Mouse (Mus musculus) urinary bladder, postnatal 36 days (tissue): ENCODE measurements around the gene Palm3.
A peak's percentile ranks its signal among the peaks of the same experiment; 100 is the strongest.

Source experiments
- DNase-seq, 2 experiments: peaks; one replicate each; pipeline ENCODE4 v3.0.0; 2022; ENCODE audit warnings: low spot score in 2 of 2, mixed read lengths in 1 of 2

Palm3 gene

DNA sequence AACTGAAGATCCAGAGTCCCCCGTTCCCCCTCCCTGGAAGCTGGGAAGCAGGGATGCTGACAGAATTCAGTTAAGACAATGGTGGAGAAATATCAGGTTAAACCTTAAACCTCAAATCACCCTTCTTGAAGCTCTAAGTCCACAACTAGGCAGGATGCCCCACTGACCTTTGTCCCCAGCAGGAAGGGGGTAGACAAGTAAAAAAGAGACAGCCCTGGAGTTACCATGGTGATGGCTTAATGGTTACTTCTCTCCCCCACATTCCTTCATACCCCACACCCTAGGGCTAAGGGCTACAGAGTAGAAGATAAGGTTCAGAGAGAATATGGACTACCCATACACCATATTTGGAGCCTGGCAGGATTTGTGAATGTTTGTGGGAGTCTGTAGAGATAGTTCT, 2.4 kb downstream of the Palm3 start:
- no peak for DNase-seq

GRCm38 (mm10) chr8:84024171-84024570, 2.9 kb downstream of the Palm3 start:
- DNase-seq = no peak

GRCm38 (mm10) chr8:84025863-84026262, 4.6 kb downstream of the Palm3 start:
- DNase-seq = no peak

GRCm38 (mm10) chr8:84027449-84027848, 6.2 kb downstream of the Palm3 start:
- no peak for DNase-seq

DNA sequence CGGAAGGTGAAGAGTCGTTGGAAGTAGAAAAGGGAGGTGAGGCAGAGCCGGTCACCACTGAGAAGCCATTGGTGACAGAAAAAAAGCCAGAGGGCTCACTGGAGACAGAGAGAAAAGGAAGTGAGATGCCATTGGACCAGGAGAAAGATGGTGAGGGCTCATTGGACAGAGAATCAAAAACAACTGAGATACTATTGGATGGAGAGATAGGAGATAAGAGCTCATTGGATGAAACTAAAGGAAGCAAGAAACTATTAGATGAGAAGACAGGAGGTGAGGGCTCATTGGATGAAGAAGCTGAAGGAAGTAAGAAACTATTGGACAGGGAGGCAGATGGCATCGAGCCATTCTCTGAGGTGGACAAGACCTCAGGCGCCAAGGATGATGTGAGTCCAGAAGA, 8.0 kb downstream of the Palm3 start:
- DNase-seq = no peak

- no peak for DNase-seq
Observed at GRCm38 (mm10) chr8:84032777-84033176, 11.5 kb downstream of the Palm3 start.

DNA sequence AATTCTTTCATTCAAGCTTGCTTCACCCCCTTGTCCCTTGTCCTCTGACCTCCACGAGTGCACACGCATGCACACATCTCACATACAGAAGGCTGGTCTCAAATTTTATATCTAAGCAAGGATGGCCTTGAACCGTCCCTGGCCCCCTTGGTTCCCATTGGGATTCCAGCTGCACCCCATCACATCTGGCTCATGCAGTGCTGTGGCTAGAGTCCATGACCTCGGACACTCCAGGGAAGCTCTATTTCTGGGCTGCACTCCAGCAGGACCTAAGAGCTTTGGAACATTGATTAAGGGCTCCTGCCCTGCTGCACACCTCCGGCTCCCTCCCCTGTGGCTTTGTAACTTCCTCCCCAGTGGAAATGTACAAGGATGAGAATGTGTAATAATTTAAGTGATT, 16.7 kb downstream of the Palm3 start:
- DNase-seq = peak in 1 of 2 experiments; percentile 20

DNA sequence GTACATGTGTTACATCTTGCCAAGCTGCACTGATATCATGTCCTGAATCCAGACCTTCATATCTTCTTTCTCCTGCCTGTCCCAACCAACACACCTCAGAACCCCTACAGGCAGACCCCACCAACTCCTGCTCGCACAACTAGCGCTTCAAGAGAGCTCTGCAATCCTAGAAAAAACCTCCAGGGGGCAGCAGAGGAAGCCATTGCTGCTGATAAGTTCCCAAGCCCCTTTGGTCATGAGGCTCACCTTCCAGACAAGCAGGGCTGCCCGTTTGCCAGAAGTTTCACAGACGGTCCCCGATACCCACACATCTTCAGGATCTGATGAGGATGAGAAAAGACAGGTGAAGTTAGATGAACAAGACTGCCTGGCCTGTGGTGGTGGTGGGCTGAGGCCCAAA, 17.8 kb downstream of the Palm3 start:
- peak; percentile 48 to 64 for DNase-seq

GRCm38 (mm10) chr8:84042066-84042947, 21.0 kb downstream of the Palm3 start, which contains the start of gene Il27ra:
TSS of gene Il27ra (minus strand) at chr8:84042589.
- DNase-seq = peak; percentile 41 to 66

GRCm38 (mm10) chr8:84042948-84043342, 21.7 kb downstream of the Palm3 start:
- DNase-seq = no peak

- no peak for DNase-seq
Observed at GRCm38 (mm10) chr8:84044103-84044502, 22.8 kb downstream of the Palm3 start.

- no peak for DNase-seq
Observed at GRCm38 (mm10) chr8:84044900-84045299, 23.6 kb downstream of the Palm3 start, which contains the start of gene Rln3. TSS of gene Rln3 (minus strand) at chr8:84045000.

- no peak for DNase-seq
Observed at GRCm38 (mm10) chr8:84046505-84046904, 25.2 kb downstream of the Palm3 start.

DNA sequence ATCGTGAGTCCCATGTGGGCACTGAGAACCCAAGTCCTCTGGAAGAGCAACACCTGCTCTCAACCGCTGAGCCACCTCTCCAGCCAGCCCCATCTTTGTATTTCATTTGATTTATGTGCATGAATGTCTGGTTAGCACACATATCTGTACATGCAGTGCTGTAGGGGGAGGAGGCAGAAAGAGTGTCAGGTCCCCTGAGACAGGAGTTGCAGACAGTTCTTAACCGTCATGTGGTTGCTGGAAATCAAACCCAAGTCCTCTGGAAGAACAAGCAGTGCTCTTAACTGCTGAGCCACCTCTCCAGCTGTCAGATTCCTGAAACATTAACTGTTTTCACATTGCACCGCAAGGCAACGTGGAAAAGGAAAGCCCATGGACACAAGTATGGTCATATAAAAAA, 26.9 kb downstream of the Palm3 start:
- DNase-seq = no peak

GRCm38 (mm10) chr8:84052746-84053145, 31.5 kb downstream of the Palm3 start:
- peak in 1 of 2 experiments; percentile 49 for DNase-seq

DNA sequence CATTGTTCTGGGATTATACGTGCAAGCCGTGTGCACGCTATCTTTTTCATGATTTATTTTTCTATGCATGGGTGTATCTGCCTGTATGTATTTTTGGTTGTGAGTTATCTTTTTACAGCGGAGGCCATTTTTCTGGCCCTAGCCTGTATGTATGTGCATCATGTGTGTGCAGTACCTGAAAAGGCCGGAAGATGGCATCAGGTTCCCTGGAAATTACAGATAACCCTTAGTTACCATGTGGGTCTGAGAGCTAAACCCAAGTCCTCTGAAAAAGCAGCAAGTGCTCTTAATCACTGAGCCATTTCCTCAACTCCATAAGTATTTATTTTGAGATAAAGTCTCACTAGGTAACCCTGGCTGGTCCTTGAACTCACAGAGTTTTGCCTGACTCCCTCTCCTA, 32.0 kb downstream of the Palm3 start:
- DNase-seq = no peak

- no peak for DNase-seq
Observed at GRCm38 (mm10) chr8:84057827-84058226, 36.6 kb downstream of the Palm3 start.

DNA sequence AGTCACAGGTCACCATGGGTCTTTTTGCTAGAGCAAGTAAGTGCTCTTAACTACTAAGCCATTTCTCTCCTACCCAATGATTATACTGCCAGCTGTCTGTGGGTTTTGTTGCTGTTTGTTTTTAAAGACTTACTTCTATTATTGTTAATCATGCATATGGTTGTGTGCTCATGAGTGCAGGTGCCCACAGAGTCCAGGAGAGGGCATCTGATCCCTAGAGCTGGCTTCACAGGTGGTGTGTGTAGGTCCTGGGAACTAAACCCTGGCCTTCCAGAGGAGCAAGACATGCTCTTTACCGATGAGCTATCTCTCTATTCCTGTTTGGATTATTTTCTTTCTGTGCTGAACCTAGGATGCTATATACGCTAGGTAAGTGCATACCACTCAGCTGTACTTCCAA, 38.0 kb downstream of the Palm3 start:
- DNase-seq = no peak

DNA sequence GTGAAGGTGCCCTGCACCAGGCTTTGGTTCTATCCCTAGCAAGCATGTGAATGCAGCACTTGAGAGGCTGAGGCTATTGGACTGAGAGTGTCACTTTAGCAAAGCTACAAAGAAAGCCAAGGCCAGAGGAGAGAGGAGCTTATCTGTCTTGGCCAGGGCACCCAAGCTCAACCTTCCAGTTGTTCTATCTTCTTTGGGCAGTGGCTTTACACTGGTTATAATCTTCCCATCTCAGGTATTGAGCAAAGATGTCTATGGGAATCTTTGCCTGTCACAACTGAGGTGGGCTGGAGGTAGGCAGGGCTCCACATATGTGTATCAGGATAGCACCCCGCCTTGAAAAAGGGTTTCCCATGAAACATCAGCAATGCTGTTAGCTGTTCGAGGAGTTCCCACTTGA, 39.0 kb downstream of the Palm3 start:
- DNase-seq = no peak

GRCm38 (mm10) chr8:84063861-84064610, 42.8 kb downstream of the Palm3 start:
- DNase-seq = no peak

GRCm38 (mm10) chr8:84065037-84065436, 43.8 kb downstream of the Palm3 start, which contains the start of gene Gm10643:
TSS of gene Gm10643 (minus strand) at chr8:84065137.
- no peak for DNase-seq

DNA sequence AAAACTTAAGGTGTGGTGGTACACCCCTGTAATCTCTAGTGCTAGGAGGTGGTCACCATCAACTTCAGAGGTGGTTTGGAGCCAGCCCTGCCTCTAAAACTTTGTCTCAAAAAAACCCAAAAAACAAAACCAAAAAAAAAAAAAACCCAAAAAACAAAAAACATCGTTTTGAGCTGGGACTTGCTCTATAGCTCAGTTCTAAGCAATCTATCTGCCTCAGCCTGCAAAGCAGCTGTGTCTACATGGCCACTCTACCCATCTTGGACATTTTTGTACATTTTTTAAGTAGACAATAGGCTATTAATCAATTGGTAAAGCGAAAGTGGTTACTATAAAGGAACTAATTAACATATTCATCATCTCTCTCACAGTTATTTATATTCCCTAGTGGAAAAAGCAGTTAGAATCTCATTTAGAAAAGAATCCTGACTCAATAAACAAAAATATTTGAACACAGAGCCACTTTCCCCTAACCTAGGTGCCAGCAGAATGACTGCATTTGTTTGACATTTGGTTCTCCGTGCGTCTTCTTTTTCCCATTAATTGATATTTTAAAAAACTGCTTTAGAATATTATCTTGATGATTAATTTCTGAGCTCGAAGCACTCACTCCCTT, 44.3 kb downstream of the Palm3 start:
- no peak for DNase-seq
